Mouse (Mus musculus): ENCODE measurements at regions not wholly inside any gene's neighbourhood (a gene's known extent, or its start where the extent isn't known, plus 50 kb on each side); places are given as distances from the start of the nearest gene placed in this dataset.

DNA sequence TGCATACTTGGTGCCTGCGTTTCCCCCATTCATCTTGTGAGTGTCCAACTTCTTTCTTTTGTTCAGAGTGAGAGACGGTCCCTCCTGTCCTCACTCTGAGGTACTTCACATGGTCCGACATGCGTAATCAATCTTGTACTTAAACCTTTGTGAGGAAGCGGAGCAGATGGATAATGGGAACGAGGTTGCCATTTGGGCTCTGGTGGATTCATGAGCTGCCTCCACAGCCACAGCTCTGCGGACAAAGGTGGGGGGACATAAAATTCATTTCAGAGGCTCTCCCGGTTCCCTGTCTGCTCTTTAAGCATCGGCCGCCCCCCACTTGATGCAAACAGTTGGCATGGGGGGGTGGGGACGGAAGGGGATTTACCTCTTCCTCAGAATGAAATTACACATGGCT lies 454.7 kb downstream of the Sox2 start:
- Histone ChIP-seq H3K9ac (no peak overlapping the region), H3K27me3 (no peaks in the 10 kb centered on the region), H3K36me3 (ENCODE audit: poor library complexity, severe bottlenecking) (no peaks in the 10 kb centered on the region), H3K27ac (no peak overlapping the region), H3K4me2 (no peak overlapping the region), H3K4me1 (peaks cover 49% of the 10 kb centered on the region), H3K9me3 (replicated peaks) (no peaks in the 10 kb centered on the region), H3K4me3 (no peak overlapping the region)
- WGBS = 51% methylated on average over 11 of the region's 11 CpGs
- no peak for ATAC-seq

DNA sequence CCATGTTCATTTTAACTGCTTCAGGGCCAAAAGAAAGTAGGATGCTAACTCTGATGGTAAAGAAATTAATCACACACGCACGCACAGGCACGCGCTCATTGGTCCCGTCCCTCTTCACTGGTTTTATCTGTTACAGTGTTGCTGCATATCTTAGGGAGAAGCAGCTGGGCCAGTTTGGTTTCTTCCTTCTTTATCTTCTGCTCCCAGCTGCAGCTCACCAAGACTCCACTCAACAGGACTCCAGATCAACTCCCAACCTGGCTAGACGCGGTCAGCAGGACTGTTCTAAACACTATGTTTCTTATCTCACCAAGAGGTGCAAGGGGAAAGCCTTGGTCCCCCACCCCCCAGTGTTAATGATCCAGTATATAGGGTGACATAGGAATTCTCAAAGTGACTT lies 455.9 kb downstream of the Sox2 start:
- Histone ChIP-seq H3K27me3 (no peaks in the 10 kb centered on the region), H3K27ac (no peak overlapping the region), H3K4me3 (no peak overlapping the region), H3K9ac (no peak overlapping the region), H3K4me1 (peaks cover 38% of the 10 kb centered on the region), H3K4me2 (no peak overlapping the region), H3K9me3 (replicated peaks) (no peaks in the 10 kb centered on the region), H3K36me3 (ENCODE audit: poor library complexity, severe bottlenecking) (no peaks in the 10 kb centered on the region)
- 90% methylated on average over 7 of the region's 7 CpGs for WGBS
- no peak for ATAC-seq

- H3K27me3 ChIP-seq = no peaks in the 10 kb centered on the region
- no peak overlapping the region for H3K27ac ChIP-seq
- WGBS = 87% methylated on average over 3 of the region's 3 CpGs
- no peak overlapping the region for H3K4me2 ChIP-seq
- H3K36me3 ChIP-seq (ENCODE audit: poor library complexity, severe bottlenecking) = no peaks in the 10 kb centered on the region
- H3K4me1 ChIP-seq = no peaks in the 10 kb centered on the region
- H3K4me3 ChIP-seq = no peak overlapping the region
- ATAC-seq = no peak
- no peak overlapping the region for H3K9ac ChIP-seq
- H3K9me3 ChIP-seq (replicated peaks) = no peaks in the 10 kb centered on the region
Observed at GRCm38 (mm10) chr3:35133477-35133876, 483.3 kb downstream of the Sox2 start.

- H3K27ac ChIP-seq = no peak overlapping the region
- no peaks in the 10 kb centered on the region for H3K4me1 ChIP-seq
- no peak overlapping the region for H3K4me3 ChIP-seq
- WGBS = 67% methylated on average over 11 of the region's 11 CpGs
- no peak for ATAC-seq
- no peaks in the 10 kb centered on the region for H3K27me3 ChIP-seq
- no peak overlapping the region for H3K4me2 ChIP-seq
- no peaks in the 10 kb centered on the region for H3K9me3 ChIP-seq (replicated peaks)
- H3K36me3 ChIP-seq (ENCODE audit: poor library complexity, severe bottlenecking) = no peaks in the 10 kb centered on the region
- no peak overlapping the region for H3K9ac ChIP-seq
Observed at GRCm38 (mm10) chr3:35141500-35142220, 491.5 kb downstream of the Sox2 start.

DNA sequence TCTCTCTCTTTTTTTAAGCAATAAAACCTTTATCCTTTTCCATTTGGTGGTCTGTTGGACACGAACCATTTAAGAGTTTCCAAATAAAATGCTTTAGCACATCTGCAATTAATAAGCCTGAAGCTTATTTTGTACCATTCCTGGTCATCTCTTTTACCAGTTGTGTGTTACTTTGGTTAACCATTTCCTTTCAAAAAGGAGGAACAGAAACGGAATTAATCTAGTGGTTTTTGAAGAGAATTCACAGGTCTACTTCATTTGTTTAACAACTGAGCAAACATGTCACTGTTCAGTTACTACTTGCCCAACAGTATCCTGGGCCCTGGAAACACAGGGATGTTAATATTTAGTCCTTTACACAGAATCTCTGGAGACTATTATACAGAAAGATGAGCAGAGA lies 492.5 kb downstream of the Sox2 start:
- no peak overlapping the region for H3K9ac ChIP-seq
- no peak overlapping the region for H3K27ac ChIP-seq
- H3K36me3 ChIP-seq (ENCODE audit: poor library complexity, severe bottlenecking) = no peaks in the 10 kb centered on the region
- no peak overlapping the region for H3K4me2 ChIP-seq
- H3K4me3 ChIP-seq = no peak overlapping the region
- no peaks in the 10 kb centered on the region for H3K27me3 ChIP-seq
- no peaks in the 10 kb centered on the region for H3K4me1 ChIP-seq
- no peaks in the 10 kb centered on the region for H3K9me3 ChIP-seq (replicated peaks)
- 81% methylated on average over 2 of the region's 2 CpGs for WGBS
- ATAC-seq = no peak

DNA sequence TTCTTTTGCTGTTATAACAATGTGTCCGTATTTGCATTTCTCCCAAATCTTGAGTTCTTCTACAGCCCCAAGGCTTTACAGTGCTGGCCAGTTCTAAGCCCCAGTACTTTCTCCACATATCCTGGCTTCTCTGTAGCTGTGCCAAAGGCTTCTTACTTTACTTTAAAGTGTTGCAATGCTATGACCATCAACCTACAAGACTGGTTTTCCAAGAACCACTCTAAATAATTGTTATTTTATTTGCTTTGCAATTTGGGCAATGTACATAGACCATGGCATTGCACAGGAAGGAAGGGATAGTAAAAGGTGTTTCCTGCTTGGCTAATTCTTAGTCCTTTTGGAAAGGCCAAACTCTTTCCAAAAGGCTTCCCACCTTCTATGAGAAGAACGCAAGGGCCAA lies 495.4 kb downstream of the Sox2 start:
- no peak overlapping the region for H3K4me3 ChIP-seq
- no peak for ATAC-seq
- H3K9ac ChIP-seq = no peak overlapping the region
- H3K4me1 ChIP-seq = peaks cover 15% of the 10 kb centered on the region
- WGBS = 94% methylated on average over 2 of the region's 2 CpGs
- no peaks in the 10 kb centered on the region for H3K9me3 ChIP-seq (replicated peaks)
- no peaks in the 10 kb centered on the region for H3K36me3 ChIP-seq (ENCODE audit: poor library complexity, severe bottlenecking)
- H3K4me2 ChIP-seq = no peak overlapping the region
- no peaks in the 10 kb centered on the region for H3K27me3 ChIP-seq
- H3K27ac ChIP-seq = no peak overlapping the region

DNA sequence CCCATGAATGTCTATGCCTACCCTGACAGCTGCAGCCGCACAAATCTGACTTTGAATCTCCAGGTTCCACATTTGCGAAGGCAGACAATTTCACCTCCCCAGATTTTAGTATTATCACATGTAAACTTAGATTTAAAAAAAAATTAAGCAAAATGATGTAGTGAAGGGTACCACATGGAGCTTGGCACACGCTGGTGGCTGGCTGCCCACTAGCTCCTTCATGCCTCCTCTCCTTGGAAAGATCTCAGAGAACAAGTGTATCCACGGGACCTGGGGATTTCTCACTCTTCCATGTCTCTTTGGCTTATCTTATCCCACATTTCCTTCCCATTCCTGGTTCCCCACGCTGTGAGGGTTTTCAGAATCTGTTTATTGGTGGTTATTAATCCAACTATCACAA lies 496.5 kb downstream of the Sox2 start:
- Histone ChIP-seq H3K9me3 (replicated peaks) (no peaks in the 10 kb centered on the region), H3K27ac (no peak overlapping the region), H3K36me3 (ENCODE audit: poor library complexity, severe bottlenecking) (no peaks in the 10 kb centered on the region), H3K4me2 (no peak overlapping the region), H3K4me1 (peaks cover 15% of the 10 kb centered on the region), H3K9ac (no peak overlapping the region), H3K4me3 (no peak overlapping the region), H3K27me3 (no peaks in the 10 kb centered on the region)
- ATAC-seq = peak; percentile 34; the same call in 1 of the 2 replicates
- 81% methylated on average over 5 of the region's 5 CpGs for WGBS

GRCm38 (mm10) chr3:35149251-35149691 lies 499.1 kb downstream of the Sox2 start:
- peaks cover 15% of the 10 kb centered on the region for H3K4me1 ChIP-seq
- H3K9ac ChIP-seq = no peak overlapping the region
- H3K27ac ChIP-seq = peak overlapping the region; percentile 51; the same call in 1 of the 2 replicates
- H3K4me2 ChIP-seq = peak overlapping the region; percentile 22; the same call in 1 of the 2 replicates
- no peaks in the 10 kb centered on the region for H3K9me3 ChIP-seq (replicated peaks)
- H3K27me3 ChIP-seq = no peaks in the 10 kb centered on the region
- no peaks in the 10 kb centered on the region for H3K36me3 ChIP-seq (ENCODE audit: poor library complexity, severe bottlenecking)
- ATAC-seq = peak; percentile 70
- no peak overlapping the region for H3K4me3 ChIP-seq
- WGBS = 30% methylated on average over 12 of the region's 12 CpGs

GRCm38 (mm10) chr3:35152191-35152590 lies 502.0 kb downstream of the Sox2 start:
- H3K9me3 ChIP-seq (replicated peaks) = no peaks in the 10 kb centered on the region
- H3K9ac ChIP-seq = no peak overlapping the region
- H3K27me3 ChIP-seq = no peaks in the 10 kb centered on the region
- H3K4me3 ChIP-seq = no peak overlapping the region
- 67% methylated on average over 7 of the region's 7 CpGs for WGBS
- no peak overlapping the region for H3K27ac ChIP-seq
- H3K4me1 ChIP-seq = peaks cover 15% of the 10 kb centered on the region
- H3K36me3 ChIP-seq (ENCODE audit: poor library complexity, severe bottlenecking) = no peaks in the 10 kb centered on the region
- H3K4me2 ChIP-seq = no peak overlapping the region
- ATAC-seq = peak; percentile 62

DNA sequence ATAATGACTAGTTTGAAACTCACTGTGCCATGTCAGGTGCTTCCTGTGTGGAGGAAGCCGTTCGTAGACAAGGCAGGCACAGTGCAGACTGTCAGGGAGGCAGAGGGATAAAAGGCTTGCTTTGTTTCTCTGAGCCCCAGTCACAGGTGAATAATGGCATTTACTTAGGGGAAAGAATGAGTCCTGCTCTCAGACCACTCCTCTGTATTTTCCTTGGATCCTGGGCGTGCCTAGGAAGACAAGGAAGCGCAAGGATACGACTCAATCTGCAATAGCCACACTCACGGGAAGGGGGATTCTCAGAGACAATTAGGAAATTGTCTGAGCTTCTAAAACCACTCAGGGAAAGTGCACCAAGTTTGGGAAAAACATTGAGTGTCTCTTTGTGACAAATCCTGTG lies 504.1 kb downstream of the Sox2 start:
- Histone ChIP-seq H3K9ac (no peak overlapping the region), H3K27ac (no peak overlapping the region), H3K4me2 (no peak overlapping the region), H3K27me3 (no peaks in the 10 kb centered on the region), H3K9me3 (replicated peaks) (no peaks in the 10 kb centered on the region), H3K36me3 (ENCODE audit: poor library complexity, severe bottlenecking) (no peaks in the 10 kb centered on the region), H3K4me3 (no peak overlapping the region), H3K4me1 (peaks cover 7% of the 10 kb centered on the region)
- ATAC-seq = no peak
- WGBS = 39% methylated on average over 6 of the region's 6 CpGs

DNA sequence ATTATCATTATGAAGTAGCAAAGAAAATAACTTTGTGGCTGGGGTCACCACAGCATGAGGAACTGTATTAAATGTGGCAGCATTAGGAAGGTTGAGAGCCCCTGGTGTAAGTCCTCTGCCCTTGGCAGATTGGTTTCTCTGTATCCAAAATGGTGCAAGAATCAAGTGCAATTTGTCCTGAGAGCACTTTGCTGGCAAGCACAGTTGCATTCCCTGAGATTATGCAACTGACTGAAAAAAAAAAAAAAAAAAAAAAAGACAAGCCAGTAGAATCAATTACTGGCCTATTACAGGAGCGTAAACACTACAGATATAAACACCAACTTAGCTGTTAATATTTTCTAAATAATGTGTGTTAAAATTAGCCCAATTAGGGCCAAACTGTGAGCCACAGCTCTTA lies 518.5 kb downstream of the Sox2 start:
- Histone ChIP-seq H3K27me3 (no peaks in the 10 kb centered on the region), H3K4me1 (no peaks in the 10 kb centered on the region), H3K4me3 (no peak overlapping the region), H3K4me2 (no peak overlapping the region), H3K36me3 (ENCODE audit: poor library complexity, severe bottlenecking) (no peaks in the 10 kb centered on the region), H3K27ac (no peak overlapping the region), H3K9ac (no peak overlapping the region), H3K9me3 (replicated peaks) (no peaks in the 10 kb centered on the region)
- ATAC-seq = no peak
- WGBS = 93% methylated on average over 1 of the region's 1 CpGs

DNA sequence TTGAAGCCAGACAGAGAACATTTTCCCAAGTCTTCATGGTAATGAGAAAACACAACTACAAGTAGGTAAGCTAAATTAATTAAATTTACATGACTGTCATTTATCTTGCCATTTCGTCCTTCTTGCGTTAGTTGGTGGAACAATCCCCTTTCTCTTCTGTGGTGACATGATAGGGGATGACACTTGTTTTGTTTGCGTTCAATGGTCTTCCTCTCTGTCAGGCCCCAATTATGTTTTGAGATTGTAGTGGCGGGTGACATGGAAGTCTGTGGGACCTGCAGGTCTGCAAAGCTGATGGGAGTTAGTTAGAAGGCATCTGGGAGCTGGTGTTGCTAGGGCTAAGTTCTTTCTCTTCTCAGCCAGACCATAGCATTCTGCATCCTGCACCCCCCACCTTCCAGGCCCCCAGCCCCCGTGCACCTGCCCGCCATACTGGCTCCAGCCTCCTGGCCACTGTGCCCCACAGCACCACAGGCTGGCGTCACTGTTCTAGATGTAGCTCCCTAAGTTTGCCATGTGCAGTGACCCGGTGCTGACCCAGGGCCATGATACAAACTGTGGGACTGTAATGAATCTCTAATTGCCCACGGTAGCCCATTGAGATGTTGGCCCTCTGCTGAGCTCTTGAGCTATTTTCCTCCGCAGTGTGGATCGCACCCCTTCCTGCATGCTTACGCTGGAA lies 528.7 kb downstream of the Sox2 start:
- no peaks in the 10 kb centered on the region for H3K4me1 ChIP-seq
- WGBS = 77% methylated on average over 12 of the region's 12 CpGs
- ATAC-seq = no peak
- H3K9ac ChIP-seq = no peak overlapping the region
- no peaks in the 10 kb centered on the region for H3K36me3 ChIP-seq (ENCODE audit: poor library complexity, severe bottlenecking)
- no peak overlapping the region for H3K4me2 ChIP-seq
- H3K27me3 ChIP-seq = no peaks in the 10 kb centered on the region
- no peaks in the 10 kb centered on the region for H3K9me3 ChIP-seq (replicated peaks)
- H3K4me3 ChIP-seq = no peak overlapping the region
- no peak overlapping the region for H3K27ac ChIP-seq
